10 mouse cellular contexts compared by ENCODE assay signal in the genomic region with DNA sequence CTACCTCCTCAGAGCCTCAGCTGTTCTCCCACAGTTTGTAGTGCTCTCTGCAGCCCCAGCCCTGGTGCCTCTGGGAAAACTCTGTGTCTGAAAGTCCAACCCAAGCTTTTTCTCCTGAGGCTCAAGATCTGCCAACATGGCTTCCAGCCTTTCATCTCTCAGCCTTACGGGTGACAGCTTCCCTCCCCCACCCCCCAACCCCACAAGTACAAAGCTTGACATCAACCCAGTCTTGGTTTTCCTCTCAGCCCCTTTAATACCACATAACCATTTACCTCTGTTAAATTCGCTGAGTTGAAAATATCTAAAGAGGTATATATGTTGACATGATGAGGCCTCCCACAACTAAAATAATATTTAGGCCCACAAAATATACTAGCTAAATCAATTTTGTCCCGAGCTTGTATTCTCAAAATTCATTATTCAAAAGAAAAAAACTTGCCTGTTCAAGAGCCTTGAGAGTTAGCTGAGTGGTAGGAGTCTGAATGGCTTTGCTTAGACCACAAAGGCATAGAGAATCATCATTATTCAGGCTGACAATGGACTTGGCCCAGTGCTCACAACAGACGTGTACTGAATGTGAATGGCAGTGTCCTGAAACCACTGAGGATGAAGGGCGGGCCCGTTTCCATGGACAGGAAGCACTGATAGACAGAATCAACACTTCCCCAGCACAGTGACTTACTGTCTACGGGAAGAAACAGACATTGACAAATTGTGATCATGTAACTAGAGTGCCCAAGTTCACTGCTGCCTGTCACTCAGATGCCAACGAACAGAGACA. TPM values are rescaled to one million over a fixed set of nuclear protein-coding genes. Genes with fewer than 3 reads are reported as not detected.
A peak's percentile ranks its signal among the peaks of the same experiment; 100 is the strongest.
DNase-seq lines count a peak whose midpoint lies in the region; ATAC-seq lines count a peak whose summit lies in the region.
"Had no signal": no experiment of that assay in that cellular context is flagged by ENCODE, and none has a peak within 500 bp of the region (broad histone marks: within the 10 kb centered on the region; RNA-seq: fewer than 3 reads in every experiment).

No protein-coding gene starts in this region.

- DNase-seq in cerebellum, adult 9-10 months = peak; percentile 43
- no peak for DNase-seq in cerebellum, adult 11-12 months
- DNase-seq in right cerebral cortex, postnatal 10 days (ENCODE audit: low spot score in 2 of 2) = peak; percentile 37 to 50
- no peak for DNase-seq in right cerebral cortex, postnatal 14 days
- peak; percentile 21 for DNase-seq in telencephalon, adult 2 months (ENCODE audit: low read depth, low spot score)
- no peak for DNase-seq in heart, adult 8-10 months (ENCODE audit: low spot score)
- DNase-seq in kidney, adult 18-20 months = no peak
- DNase-seq: kidney, adult 2 months had no signal

- peak; percentile 49; the same call in 1 of the 2 replicates for ATAC-seq in megakaryocyte-erythroid progenitor cell, adult 5-6 weeks (replicated peaks; ENCODE audit: low FRiP score, low TSS enrichment, poor library complexity, severe bottlenecking)
- ATAC-seq: Patski had no signal

RNA-seq across cellular contexts. Expression of a gene that starts 10.9 kb away (rescaled TPM):
- 58.0 and 65.5 TPM in 2 replicates for total RNA-seq in megakaryocyte-erythroid progenitor cell, adult 5-6 weeks (2014; fragmentation: Nextera tagmentation)
- 75.3 and 94.0 TPM in 2 replicates for total RNA-seq in megakaryocyte-erythroid progenitor cell, adult 5-6 weeks (2017)
- 10 to 100 TPM; 11.2 to 13.8 (median 12.7) TPM for total RNA-seq in heart, adult 8-10 months (2022)

Comparison
In these comparisons a context has a peak if more than half of its experiments do, and no peak if none do; other contexts are left out.
1. DNase-seq: peak in cerebellum, adult 9-10 months (single experiment), right cerebral cortex, postnatal 10 days (2 of 2) and telencephalon, adult 2 months (single experiment); none in cerebellum, adult 11-12 months (single experiment), right cerebral cortex, postnatal 14 days (single experiment), heart, adult 8-10 months (single experiment) and kidney, adult 18-20 months (single experiment).